Mouse (Mus musculus) bone marrow, adult 2 months (tissue): Measurements from ENCODE around the gene Gnai1.

Experiments
- CTCF ChIP-seq: fragments of 200-500 bp; IDR thresholded peaks from 2 replicates; pipeline ENCODE4 v1.5.1; 2011; ENCODE audit warnings: low read length, control low read depth; ENCODE audit not compliant: control insufficient read depth, insufficient read depth
- POLR2A ChIP-seq: fragments of 200-500 bp; IDR thresholded peaks from 2 replicates; pipeline ENCODE4 v1.6.1; 2011; ENCODE audit warnings: low read depth, mild to moderate bottlenecking, control low read depth, low read length, borderline replicate concordance; ENCODE audit not compliant: control insufficient read depth

GRCm38 (mm10) chr5:18296584-18296983 lies 63.6 kb downstream of the Gnai1 start:
- TF ChIP-seq CTCF, result no peak
- TF ChIP-seq POLR2A, result no peak
